Mouse (Mus musculus): ENCODE measurements around the gene Kcnn3.
A peak's percentile ranks its signal among the peaks of the same experiment; 100 is the strongest.

The Kcnn3 gene

DNA sequence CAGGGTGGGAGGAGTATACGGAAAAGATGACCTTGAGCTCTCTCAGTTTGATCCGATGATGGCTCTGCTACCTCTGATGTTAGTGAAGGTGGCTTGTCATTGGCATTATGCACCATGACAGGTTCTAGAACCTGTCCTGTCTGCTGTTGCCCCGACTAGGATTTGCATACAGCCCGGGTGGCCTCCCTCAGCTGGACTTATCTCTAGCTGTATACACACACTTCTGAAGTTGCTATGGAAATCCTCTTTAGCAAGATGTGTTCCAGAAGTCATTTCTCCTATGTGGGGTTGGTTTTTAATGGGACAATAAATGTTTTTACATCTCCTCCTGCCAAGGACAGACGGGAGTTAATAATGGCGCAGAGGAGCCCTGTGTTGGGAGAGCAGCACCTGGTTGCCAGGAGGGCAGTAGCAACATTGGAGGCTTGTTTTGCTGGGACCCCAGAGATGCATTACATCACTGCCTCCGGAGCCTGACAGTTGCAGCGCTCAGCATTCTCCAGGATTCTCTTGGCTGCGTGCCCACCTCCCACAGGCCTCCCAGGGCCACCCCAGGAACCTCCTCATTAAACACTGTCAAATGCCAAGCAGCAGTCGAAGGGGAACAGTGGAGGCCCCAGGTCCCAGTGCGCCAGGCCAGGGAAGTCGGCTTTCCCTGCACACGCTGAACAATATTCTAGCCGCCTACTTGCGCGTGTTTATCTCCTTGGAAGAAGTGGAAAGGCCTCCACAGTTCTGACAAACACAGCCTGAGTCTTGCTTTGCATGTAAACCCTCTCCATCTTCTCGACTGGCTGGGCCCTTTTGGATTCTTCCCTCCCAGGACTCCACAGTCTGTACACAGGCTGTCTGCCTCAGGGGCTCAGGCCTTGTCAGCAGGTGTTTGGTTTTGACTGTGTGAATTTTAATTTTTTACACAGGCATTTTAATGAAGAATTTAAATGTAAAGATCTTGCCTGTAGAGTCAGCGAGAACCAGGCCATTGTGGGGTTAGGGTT lies 93.9 kb downstream of the Kcnn3 start:
- no peak for DNase-seq (ENCODE audit: low read depth)

DNA sequence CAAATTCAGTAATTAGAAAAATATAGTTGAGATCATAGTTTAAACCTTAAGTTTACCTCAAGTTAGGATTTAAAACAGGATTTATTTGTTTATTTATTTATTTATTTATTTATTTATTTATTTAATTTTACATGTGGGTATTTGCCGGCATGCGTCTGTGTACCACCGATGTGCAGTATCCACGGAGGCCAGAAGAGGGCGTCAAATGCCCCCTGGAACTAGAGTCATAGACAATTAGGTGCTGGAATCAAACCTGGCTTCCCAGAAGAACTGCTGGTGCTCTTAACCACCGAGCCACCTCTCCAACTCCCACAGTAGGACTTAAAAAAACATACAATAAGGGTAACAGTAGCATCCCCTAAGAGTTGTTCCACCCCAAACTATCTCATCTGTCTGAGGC lies 96.9 kb downstream of the Kcnn3 start:
- DNase-seq (ENCODE audit: low read depth), result peak; percentile 27

DNA sequence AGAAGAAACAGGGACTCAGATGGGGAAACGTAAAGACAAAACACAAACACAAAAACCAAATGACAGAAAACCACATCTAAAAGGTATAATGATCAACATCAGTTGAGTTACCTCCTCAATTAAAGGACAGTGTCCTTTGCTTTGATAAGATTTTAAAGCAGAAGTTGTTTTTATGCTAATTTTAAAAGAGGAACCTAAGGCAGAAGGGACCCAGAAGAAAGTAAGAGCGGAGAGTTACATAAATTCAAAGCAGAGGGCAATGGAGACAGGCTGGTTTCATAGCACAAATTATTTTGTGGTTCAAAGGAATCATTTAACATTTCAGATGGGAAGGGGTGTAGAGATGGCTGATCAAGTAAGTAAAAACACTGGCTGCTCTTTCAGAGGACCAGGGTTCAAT lies 97.4 kb downstream of the Kcnn3 start:
- DNase-seq (ENCODE audit: low read depth), result no peak

DNA sequence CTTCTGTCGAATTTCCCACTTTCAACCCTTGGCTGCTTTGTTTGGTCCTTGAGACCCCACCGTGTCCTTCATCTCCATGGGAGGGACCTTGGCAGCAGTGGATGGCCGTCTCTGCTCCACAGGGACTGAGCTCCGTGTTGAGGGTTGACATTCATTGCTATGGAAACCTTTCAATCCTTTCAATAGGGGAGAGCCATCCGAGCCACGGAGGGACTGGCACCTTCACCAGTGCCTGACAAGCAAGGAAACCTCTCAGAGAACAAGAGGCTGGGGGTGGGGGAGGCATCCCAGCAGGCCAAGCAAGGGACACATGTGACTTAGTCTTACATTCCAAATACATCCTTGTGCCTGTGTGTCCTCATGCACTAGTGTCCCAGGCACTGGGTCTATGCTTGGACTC lies 102.9 kb downstream of the Kcnn3 start:
- no peak for DNase-seq (ENCODE audit: low read depth)

DNA sequence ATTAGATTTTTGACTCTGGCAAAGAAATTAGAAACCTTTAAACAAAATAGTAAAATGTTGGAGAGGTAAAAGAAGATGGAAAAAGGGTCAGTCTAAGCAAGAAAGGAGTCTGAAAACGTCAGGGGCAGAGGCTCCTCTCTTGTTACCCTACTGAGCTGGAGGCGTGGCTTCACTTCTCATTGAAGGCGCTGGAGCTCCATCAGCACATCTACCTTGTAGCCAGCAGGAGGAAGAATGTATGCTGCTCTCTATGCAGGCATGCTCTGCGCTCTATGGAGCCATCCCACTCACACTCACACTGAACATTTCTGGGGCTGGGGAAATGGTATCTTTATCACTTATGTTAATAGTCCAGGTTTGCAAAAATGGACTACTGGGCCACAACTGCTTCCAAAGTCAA lies 103.6 kb downstream of the Kcnn3 start:
- no peak for DNase-seq (ENCODE audit: low read depth)

DNA sequence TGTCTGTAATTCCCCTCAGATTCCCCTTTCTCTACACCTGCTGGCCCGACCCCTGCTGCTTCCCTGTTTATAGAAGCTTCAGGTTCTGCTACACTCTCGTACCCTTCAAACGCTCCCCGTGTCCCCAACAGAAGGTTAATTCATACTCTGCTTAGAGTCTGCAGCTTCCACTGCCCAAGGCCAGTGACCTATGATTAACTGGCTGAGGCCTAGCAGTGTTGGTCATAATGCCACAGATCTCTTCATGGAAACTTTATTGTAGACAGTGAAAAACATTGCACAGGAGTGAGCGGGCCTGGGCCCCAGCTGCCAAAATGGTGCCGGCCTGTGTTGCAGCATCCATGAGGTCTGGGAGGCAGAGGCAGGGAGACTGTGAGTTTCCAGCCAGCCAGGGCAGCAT lies 104.0 kb downstream of the Kcnn3 start:
- DNase-seq (ENCODE audit: low read depth), result no peak

DNA sequence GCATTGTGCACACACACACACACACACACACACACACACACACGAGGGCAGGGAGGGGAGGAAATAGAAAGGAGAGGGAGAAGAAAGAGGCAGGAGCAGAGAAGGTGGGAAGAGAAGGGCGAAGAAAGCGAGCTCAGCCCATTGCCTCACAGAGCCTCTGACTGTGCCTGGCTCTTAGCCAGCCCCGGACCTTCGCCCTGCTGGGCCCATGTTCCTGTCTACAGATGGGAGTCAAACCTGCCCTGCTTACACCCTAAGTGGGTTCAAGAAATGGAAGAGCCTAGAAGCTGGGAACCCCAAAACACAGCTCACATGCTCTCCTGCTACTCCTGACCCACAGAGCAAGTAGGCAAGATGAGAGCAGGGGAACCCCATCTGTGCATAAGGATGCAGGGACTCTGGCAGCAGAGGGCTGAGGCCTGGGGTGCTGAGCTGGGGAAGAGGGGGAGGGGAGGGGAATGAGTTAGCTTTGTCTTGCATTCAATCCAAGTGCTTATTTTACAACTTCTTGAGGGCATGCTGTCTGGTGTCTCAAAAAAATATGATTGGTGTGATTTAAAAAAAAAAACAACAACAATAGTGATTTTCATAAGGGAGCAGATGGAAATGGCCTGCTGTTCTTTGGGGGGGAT lies 105.0 kb downstream of the Kcnn3 start:
- DNase-seq (ENCODE audit: low read depth), result no peak

DNA sequence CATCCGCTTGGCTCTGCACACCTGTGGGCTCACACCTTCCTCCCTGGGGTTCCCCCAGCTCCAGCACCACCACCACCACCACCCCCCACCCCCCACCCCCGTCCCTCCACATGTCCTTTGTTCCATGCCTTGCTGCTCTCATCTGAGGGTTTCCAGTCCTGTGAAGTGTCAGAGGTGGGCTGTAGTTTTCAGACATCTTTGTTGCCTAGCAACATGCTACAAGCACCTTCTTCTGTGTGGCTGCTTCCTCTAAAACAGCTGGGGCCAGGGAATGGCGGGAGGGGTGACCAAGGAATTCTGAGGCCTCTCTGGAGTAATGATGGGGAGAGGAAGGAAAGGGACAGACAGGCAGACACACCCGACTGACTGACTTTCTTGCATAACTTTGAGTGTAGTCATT lies 106.6 kb downstream of the Kcnn3 start:
- no peak for DNase-seq (ENCODE audit: low read depth)

DNA sequence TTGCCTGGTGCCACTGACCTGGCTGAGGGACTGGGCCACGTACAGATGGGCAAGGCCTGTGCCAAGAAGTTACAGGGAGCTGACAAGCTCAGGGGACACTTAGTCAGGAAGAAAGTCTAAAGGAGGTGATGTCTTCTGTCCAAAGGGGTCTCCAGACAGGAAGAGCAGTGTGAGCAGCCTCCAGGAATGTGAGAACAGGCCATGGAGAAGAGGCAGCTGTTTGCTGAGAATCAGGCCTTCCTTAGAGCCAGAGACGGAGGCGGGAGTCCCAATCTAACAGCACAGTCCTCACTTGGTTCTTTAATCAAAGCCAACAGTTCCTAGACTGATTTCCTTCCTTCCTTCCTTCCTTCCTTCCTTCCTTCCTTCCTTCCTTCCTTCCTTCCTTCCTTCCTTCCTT lies 109.8 kb downstream of the Kcnn3 start:
- DNase-seq (ENCODE audit: low read depth), result no peak

DNA sequence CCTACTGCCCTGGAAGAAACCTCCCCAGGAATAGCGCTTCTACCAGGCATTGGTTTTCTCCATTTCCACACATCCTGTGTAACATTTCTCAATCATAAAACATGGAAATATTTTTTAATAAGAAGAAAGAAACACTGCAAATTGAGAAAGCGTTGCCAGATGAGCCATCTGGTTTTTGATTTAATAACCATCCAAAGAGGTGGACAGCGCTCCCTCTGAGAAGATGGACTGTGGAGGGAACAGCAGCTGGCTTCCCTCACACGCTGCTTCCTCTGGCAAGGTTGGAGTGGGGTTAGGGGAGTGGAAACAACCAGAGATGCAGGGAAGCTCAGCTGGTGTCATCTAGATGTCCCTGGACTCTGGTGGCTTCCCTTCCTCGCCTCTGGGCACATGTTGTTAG lies 111.8 kb downstream of the Kcnn3 start:
- DNase-seq (ENCODE audit: low read depth), result no peak

DNA sequence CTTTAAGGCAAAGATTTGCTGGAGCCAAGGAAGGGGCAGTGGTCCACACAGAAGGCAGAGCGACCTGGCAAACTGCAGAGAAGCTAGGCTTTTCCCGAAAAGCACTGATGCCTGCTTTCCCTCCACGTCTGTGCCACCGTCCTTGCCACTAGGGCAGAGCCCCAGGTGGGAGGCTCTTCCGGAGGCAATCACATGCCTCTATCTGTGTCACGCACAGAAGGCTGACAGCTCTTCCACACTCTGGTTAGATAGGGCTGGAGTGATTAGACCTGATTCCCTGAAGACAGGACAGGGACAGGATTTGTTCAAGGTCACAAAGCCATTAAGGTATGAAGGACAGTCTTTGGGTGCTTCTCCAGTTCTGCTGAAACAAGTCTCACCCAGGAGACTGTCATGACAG lies 113.6 kb downstream of the Kcnn3 start:
- no peak for DNase-seq (ENCODE audit: low read depth)

DNA sequence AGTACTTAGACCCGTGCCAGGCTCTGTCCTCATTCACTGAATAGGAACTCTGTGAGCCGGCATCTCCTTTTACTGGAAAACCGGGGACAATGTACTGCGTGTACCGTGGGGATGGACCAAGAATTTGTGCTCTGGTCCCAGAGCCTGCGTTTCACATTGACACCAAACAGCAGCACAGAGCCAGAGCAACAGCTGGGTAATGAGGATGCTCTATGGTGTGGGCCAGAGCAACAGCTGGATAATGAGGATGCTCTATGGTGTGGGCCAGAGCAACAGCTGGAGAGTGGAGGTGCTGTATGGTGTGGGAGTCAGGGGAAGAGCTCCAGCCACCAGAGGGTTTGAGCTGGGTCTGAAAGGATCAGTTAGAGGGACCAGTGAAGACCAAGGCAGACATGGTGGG lies 114.0 kb downstream of the Kcnn3 start:
- DNase-seq (ENCODE audit: low read depth), result no peak

DNA sequence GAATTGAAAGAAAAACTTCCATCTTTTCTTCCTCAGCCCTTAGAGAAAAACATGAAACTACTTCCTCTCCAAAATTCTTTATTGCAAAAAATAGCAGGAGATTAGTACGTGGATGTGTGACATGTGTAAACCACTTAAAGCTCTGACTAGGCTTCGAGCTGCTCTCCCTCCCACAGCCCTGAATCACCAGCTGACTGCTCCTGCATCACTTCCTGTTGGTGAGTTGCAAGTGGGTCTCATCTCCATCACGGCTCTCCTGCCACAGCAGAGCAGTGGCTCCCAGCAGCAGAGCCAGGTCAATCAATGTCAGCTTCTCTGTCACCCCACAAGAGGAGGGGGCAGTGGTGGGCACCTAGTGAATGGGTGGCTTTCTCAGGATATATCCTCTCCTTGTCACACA lies 120.8 kb downstream of the Kcnn3 start:
- DNase-seq (ENCODE audit: low read depth), result peak; percentile 49

DNA sequence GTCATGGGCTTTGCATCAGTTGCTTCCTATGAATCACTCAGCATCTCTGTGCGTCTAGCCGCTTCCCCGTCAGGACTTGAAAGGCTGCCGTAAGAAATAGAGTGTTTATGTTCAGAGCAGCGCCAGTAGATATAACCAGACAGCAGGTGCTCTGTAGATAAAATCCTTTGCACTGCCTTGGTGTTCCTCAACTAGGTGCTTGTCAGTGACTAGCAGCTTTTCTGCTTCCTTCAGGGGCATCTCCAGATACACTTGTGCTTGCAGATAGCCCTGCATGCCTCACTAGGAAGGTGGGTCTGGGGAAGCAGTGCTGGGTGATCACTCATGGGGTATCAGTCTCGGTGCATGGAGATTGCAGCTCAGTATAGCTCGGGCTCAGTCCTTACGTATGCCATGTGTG lies 123.4 kb downstream of the Kcnn3 start:
- no peak for DNase-seq (ENCODE audit: low read depth)

DNA sequence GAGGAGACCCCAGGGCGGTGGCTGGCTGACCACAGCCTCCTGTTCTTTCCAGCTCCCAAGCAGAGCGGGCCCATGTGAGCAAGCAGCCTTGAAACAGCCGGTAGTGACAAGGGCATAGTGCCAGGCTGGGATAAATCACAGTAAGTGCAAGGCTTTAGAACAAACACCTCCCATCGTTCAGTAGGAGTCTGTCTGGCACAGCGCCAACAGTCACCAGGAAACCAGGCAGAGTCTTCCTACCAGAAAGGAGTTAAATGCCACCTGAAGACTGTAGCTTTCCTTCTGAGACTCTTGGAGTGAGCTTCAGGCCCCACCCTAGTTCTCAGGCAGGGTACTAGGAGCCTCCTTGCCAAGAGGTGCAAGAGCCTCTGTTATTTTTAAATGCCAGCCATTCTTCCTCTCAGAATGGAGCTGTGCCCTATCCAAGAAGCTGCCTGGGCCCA lies 126.9 kb downstream of the Kcnn3 start:
- no peak for DNase-seq (ENCODE audit: low read depth)

DNA sequence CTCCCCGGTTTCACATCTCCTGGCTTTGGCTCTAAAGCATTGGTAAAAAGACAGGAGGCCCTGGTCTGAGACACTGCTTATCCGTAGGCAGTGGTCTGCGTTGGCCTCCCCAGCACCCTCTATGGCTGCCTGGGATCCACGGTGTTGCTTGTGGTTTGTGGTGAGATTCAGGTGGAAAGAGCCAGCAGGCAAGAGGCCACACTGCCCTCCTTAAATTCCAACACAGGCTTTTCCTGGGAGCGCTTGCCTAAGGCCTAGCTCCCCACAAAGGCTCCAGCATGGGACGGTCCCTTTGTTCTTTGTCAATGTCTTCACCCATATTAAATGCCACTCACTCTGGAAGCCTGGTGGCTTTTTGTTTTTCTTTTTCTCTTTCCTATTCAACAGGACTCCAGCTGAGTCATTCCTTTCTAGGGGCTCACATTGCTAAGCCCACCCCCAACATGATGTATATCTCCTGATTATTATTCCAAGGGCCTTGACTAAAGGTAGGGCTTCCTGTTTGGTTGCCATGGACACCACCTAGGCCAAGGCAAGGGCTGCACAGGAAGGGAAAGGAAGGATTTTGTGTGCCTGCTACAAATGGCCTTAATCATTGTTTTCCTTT lies 127.4 kb downstream of the Kcnn3 start:
- no peak for DNase-seq (ENCODE audit: low read depth)

DNA sequence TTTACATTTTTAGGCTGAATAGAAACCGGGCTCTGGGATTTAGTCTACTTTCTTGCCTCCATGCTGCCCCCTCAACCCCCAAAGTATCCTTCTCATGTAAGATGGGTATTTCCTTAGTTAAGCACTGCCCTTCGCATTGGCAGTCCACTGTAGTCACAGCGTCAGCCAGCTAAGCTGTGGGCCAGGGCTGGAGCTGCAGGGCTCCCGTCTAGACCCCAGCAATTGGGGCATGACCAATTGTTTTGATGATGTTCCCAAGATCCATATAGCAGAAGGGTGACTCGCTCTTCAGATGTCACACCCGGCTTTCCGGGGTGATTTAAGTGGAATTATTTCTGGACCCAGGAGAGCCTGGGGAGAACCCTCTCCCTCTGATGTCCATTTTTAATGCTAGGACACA lies 129.9 kb downstream of the Kcnn3 start:
- DNase-seq (ENCODE audit: low read depth), result no peak

DNA sequence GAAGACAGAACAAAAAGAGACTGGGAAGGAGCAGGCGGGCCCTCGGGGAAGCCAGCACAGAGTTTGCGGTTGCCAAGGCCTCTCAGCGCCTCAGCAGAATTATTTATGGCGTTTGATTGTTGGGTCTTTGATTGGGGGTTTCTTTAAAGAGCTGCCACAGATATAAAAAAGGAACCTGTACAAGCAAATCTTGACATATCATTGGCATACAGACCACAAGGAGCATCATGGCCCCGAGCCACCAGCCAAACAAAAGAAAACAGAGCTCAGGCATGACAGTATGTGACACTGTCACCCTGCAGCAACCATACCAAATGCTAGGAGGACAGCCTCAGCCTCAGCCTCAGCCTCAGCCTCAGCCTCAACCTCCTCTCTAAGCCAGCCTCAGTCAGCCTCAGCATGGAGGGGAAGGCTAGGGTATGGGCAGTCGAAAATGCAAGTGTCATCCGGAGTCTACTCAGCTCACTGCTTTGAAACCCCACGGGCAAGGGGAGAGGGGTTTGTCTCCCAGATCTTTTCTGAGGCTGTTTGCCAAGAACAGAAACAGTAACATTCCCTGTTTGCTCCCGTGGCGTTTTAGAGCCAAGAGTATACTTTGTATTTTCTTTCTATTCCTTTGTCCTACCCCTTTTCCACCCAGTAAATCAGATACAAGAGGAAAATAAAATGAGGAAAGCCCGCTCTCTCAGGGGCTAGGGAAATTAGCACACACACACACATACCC lies 133.4 kb downstream of the Kcnn3 start:
- DNase-seq (ENCODE audit: low read depth), result no peak

DNA sequence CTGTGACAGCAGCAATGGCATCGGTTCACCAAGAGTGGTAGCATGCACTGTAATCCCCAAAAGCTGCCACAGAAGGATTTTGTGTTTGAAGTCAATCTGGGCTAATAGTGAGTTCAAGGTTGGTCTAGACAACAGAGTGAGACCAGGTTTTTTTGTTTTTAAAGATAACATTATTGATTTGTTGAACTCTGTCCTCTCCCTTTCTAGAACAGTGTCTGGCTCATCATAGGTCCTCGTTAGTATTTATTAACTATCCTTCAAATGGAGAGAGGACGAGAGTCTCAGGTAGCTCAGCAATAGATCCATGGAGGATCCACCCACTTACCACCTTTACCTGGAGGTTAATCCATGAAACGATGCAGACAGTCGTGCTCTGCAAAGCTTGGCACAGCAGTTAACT lies 137.1 kb downstream of the Kcnn3 start:
- no peak for DNase-seq (ENCODE audit: low read depth)

DNA sequence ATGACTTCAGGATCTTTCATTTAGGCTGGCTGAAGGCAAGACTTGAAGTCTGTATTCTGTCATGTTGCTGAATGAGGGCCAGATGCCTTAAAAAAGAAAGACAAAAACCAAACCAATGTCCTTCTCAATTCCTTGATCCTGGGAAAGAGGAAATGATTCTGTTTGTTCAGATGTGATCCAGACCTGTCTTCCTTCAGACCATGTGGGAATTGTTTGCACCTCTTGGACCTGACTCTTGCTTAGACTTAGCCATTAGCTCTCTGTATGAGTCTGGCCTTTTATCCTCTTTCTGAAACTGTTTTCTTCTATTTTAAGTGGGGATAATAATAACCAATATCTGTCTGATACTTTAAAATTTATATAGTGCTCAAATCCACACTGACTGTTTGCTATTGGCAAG lies 138.5 kb downstream of the Kcnn3 start:
- DNase-seq (ENCODE audit: low read depth), result no peak

DNA sequence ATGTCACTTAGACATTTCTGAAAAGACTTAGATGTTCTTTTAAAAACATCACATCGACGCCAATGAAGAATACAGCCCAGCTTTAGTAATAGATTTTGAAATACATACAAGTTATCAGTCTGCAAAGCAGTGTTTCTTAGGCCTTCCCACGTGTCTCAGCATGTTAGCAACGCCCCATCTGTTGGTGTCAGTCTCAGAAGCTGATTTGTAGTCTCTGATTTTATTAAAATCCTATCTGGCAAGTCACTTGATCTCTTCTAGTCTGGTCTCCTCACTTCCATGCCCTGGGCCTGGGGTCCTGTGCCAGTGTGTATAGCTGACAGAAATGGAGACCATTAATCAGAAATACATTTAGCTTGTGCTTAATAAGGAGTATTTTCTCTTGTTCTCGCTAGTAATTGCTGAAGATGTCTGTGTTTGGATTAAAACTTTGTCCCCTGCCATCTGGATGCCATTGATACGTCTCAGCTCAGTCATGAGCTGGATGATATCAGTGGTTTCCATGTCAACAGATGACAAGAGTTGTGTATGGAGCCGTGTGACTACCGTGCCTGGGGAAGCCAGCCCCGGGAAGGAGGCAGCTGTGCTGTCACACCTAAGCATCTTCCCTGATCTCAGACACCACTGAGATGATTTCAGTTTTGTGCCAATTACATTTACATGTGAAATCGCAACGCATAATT lies 140.1 kb downstream of the Kcnn3 start:
- DNase-seq (ENCODE audit: low read depth), result no peak

DNA sequence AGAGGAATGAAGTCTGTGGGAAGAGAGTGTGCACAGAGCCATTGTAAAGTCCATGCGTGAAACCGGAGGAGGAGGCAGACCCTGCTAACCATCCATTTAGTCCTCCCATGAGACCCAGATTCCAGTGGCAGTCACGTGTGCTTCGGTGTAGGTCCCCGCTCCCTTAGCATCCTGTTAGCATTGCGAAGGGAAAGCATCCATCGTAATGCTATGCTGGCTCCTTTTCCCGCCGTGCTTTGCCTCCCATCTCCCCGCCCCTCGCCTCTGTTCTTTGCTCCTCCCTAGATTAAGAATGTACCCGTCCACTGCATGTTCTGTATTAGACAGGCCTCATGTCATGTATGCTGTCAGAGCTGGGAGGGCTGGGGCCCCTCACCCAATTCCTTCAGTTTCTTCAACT lies 144.8 kb downstream of the Kcnn3 start:
- DNase-seq (ENCODE audit: low read depth), result no peak
